In the genomic region with DNA sequence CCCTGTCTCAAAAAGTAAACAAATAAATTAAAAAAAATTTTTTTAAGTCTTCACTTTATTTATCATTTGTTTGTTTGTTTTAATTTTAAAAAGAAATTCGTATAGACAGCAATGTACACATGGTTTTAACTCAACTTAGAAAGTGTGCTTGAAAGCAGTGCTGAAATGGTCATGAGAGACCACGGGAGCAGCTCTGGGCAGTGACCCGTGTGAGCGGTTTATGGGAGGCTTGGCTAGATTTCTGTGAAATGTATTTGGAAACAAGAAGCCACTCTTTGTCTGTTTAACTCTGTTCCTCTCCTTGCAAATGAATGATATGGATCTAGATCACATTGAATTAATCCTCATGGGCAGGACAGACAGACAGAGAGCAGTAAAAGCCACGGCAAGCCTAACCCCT, we compare ENCODE assay signal across 18 mouse cellular contexts. TPM values are rescaled to one million over a fixed set of nuclear protein-coding genes. Genes with fewer than 3 reads are reported as not detected.
"Had no signal": no experiment of that assay in that cellular context is flagged by ENCODE, and none has a peak within 500 bp of the region (broad histone marks: within the 10 kb centered on the region; RNA-seq: fewer than 3 reads in every experiment).

No protein-coding gene starts in this region.

- DNase-seq: lung, embryonic 14.5 days; lung, postnatal 10 days; lung, postnatal 4 days; midbrain, embryonic 14.5 days; retina, postnatal 1 day; right cerebral cortex, adult 18-20 months; right cerebral cortex, postnatal 25 days; right cerebral cortex, postnatal 4 days; spleen, adult 18-20 months; thymus, adult 18-20 months; thymus, postnatal 14 days; thymus, postnatal 36 days had no signal

- ATAC-seq: midbrain, embryonic 16.5 days had no signal

- H3K4me1 ChIP-seq: midbrain, embryonic 12.5 days; neural tube, embryonic 13.5 days; neural tube, embryonic 15.5 days had no signal

- H3K9ac ChIP-seq: lung, embryonic 14.5 days; midbrain, embryonic 12.5 days; neural tube, embryonic 13.5 days; neural tube, embryonic 15.5 days had no signal

- H3K27me3 ChIP-seq: midbrain, embryonic 12.5 days; neural tube, embryonic 13.5 days; neural tube, embryonic 15.5 days had no signal

- H3K4me3 ChIP-seq: midbrain, embryonic 10.5 days; midbrain, embryonic 12.5 days; myocyte; neural tube, embryonic 13.5 days; neural tube, embryonic 15.5 days had no signal

- H3K36me3 ChIP-seq: midbrain, embryonic 10.5 days; midbrain, embryonic 12.5 days; neural tube, embryonic 13.5 days; neural tube, embryonic 15.5 days had no signal

- H3K4me2 ChIP-seq: lung, embryonic 14.5 days; midbrain, embryonic 12.5 days; neural tube, embryonic 13.5 days; neural tube, embryonic 15.5 days had no signal

- H3K27ac ChIP-seq: midbrain, embryonic 10.5 days; midbrain, embryonic 12.5 days; neural tube, embryonic 13.5 days; neural tube, embryonic 15.5 days had no signal

- H3K9me3 ChIP-seq: midbrain, embryonic 10.5 days; midbrain, embryonic 12.5 days; neural tube, embryonic 13.5 days; neural tube, embryonic 15.5 days had no signal

RNA-seq across cellular contexts. Expression of a gene that starts 59.3 kb away (rescaled TPM):
- polyA plus RNA-seq: midbrain, embryonic 14.5 days had no signal
